Mouse (Mus musculus) layer of hippocampus, adult 9-11 months (tissue): ENCODE results near the gene Tubgcp6.

ENCODE experiments used
- DNase-seq: peaks from one replicate; pipeline ENCODE4 v3.0.0; 2022

Tubgcp6 gene

GRCm38 (mm10) chr15:89140659-89141252, 17.8 kb upstream of the Tubgcp6 start, which contains the start of gene Mapk12:
Mapk12 (minus strand) TSS chr15:89140703.
- no peak for DNase-seq

- DNase-seq: peak; percentile 51
These were observed 17.2 kb upstream of the Tubgcp6 start for GRCm38 (mm10) chr15:89140048-89140658.

- DNase-seq: no peak
These were observed 15.6 kb upstream of the Tubgcp6 start for GRCm38 (mm10) chr15:89138531-89138930.

- no peak for DNase-seq
These were observed 15.1 kb upstream of the Tubgcp6 start for GRCm38 (mm10) chr15:89138046-89138405.

- peak; percentile 37 for DNase-seq
These were observed 14.6 kb upstream of the Tubgcp6 start for GRCm38 (mm10) chr15:89137378-89138045.

GRCm38 (mm10) chr15:89136461-89137155, 13.7 kb upstream of the Tubgcp6 start:
- DNase-seq: no peak

- no peak for DNase-seq
These were observed 8.4 kb upstream of the Tubgcp6 start for GRCm38 (mm10) chr15:89131316-89131715.

GRCm38 (mm10) chr15:89130245-89130644, 7.3 kb upstream of the Tubgcp6 start:
- DNase-seq: no peak

GRCm38 (mm10) chr15:89128382-89129350, 5.8 kb upstream of the Tubgcp6 start, which contains the start of gene Hdac10:
Hdac10 (minus strand) TSS chr15:89128700.
- DNase-seq: peak; percentile 79

- DNase-seq: no peak
These were observed 4.5 kb upstream of the Tubgcp6 start for GRCm38 (mm10) chr15:89127364-89127940.

- no peak for DNase-seq
These were observed 3.7 kb upstream of the Tubgcp6 start for GRCm38 (mm10) chr15:89126622-89127021.

- no peak for DNase-seq
These were observed 2.4 kb upstream of the Tubgcp6 start for GRCm38 (mm10) chr15:89125351-89125750.

- no peak for DNase-seq
These were observed 1.4 kb upstream of the Tubgcp6 start for GRCm38 (mm10) chr15:89124312-89124711.

GRCm38 (mm10) chr15:89123595-89123994, 683 bp upstream of the Tubgcp6 start:
- no peak for DNase-seq

GRCm38 (mm10) chr15:89118007-89118406, 4.9 kb downstream of the Tubgcp6 start:
- DNase-seq: no peak

GRCm38 (mm10) chr15:89110147-89110546, 12.8 kb downstream of the Tubgcp6 start:
- no peak for DNase-seq

- no peak for DNase-seq
These were observed 15.9 kb downstream of the Tubgcp6 start for GRCm38 (mm10) chr15:89106976-89107375.

- no peak for DNase-seq
These were observed 16.8 kb downstream of the Tubgcp6 start for GRCm38 (mm10) chr15:89106073-89106472.

- no peak for DNase-seq
These were observed 18.5 kb downstream of the Tubgcp6 start for GRCm38 (mm10) chr15:89104425-89104824.

GRCm38 (mm10) chr15:89103921-89104320, 19.0 kb downstream of the Tubgcp6 start:
- DNase-seq: no peak

- no peak for DNase-seq
These were observed 20.3 kb downstream of the Tubgcp6 start for GRCm38 (mm10) chr15:89102646-89103045.

GRCm38 (mm10) chr15:89100823-89101222, 22.1 kb downstream of the Tubgcp6 start:
- no peak for DNase-seq
